Mouse (Mus musculus) hindlimb bud, embryonic 11.5 days (tissue): ENCODE results near the gene Sept11.
A peak's percentile ranks its signal among the peaks of the same experiment; 100 is the strongest.

Experiments used
- DNase-seq: peaks from one replicate; pipeline ENCODE4 v3.0.0-alpha.2; 2012; ENCODE audit warnings: low read depth, low spot score; ENCODE audit errors: extremely low spot score

The Sept11 gene

GRCm38 (mm10) chr5:93125325-93125724, 32.1 kb downstream of the Sept11 start:
- no peak for DNase-seq

- DNase-seq = no peak
These were observed 33.1 kb downstream of the Sept11 start for GRCm38 (mm10) chr5:93126222-93126929.

- DNase-seq = no peak
These were observed 33.8 kb downstream of the Sept11 start for GRCm38 (mm10) chr5:93126930-93127562.

GRCm38 (mm10) chr5:93127722-93128121, 34.5 kb downstream of the Sept11 start:
- DNase-seq = no peak

- no peak for DNase-seq
These were observed 35.5 kb downstream of the Sept11 start for GRCm38 (mm10) chr5:93128765-93129164.

- DNase-seq = peak; percentile 53
These were observed 36.7 kb downstream of the Sept11 start for GRCm38 (mm10) chr5:93129953-93130352.

GRCm38 (mm10) chr5:93131401-93131800, 38.2 kb downstream of the Sept11 start:
- DNase-seq = no peak

GRCm38 (mm10) chr5:93133445-93134244, 40.4 kb downstream of the Sept11 start:
- no peak for DNase-seq

GRCm38 (mm10) chr5:93135368-93136107, 42.3 kb downstream of the Sept11 start:
- no peak for DNase-seq

GRCm38 (mm10) chr5:93136956-93137586, 43.8 kb downstream of the Sept11 start:
- no peak for DNase-seq

- DNase-seq = no peak
These were observed 46.1 kb downstream of the Sept11 start for GRCm38 (mm10) chr5:93139350-93139749.

GRCm38 (mm10) chr5:93140747-93141146, 47.5 kb downstream of the Sept11 start:
- DNase-seq = no peak

GRCm38 (mm10) chr5:93143360-93144091, 50.3 kb downstream of the Sept11 start:
- DNase-seq = no peak

- DNase-seq = no peak
These were observed 51.6 kb downstream of the Sept11 start for GRCm38 (mm10) chr5:93144874-93145273.

GRCm38 (mm10) chr5:93145504-93145903, 52.3 kb downstream of the Sept11 start:
- no peak for DNase-seq

GRCm38 (mm10) chr5:93149969-93150777, 56.9 kb downstream of the Sept11 start:
- DNase-seq = no peak

GRCm38 (mm10) chr5:93151985-93152384, 58.7 kb downstream of the Sept11 start:
- no peak for DNase-seq

GRCm38 (mm10) chr5:93152451-93152850, 59.2 kb downstream of the Sept11 start:
- no peak for DNase-seq

GRCm38 (mm10) chr5:93154401-93154800, 61.2 kb downstream of the Sept11 start:
- DNase-seq = no peak
